Mouse (Mus musculus) cerebellum, adult 11 months (tissue): ENCODE data around the gene Vmn1r138.
"Not testable (repeated sequence)": the region's sequence is repeated elsewhere in the genome, so short reads cannot be mapped to it uniquely, and the experiment has no call there.

ENCODE experiments used
- DNase-seq: peaks from one replicate; pipeline ENCODE4 v3.0.0; 2022

Gene Vmn1r138

DNA sequence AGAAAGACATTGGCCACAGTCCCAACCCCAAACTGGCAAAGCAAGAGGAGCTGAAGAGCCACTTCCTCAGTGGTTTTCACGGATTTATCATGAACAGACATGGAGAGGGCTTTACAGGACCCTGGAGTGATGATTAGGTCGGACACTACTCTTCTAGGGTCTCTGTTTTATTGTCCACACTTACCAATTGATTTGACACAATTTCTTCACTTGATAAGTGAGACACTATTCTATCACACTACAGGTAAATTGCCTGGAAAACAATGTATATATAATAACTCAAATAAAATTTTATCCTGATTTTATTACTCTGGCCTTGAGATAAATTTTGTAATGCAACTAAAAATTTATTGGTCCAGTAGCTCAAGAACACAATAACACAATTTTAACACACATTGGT is at the start of gene Vmn1r138:
Vmn1r138 (minus strand) TSS at position 101 of the 400 bp plus-strand sequence.
- not testable (repeated sequence) for DNase-seq

- not testable (repeated sequence) for DNase-seq
Measured at GRCm38 (mm10) chr7:22068757-22069156, 40.1 kb upstream of the Vmn1r138 start, which contains the start of gene Vmn1r139. Vmn1r139 (plus strand) TSS chr7:22069057.

DNA sequence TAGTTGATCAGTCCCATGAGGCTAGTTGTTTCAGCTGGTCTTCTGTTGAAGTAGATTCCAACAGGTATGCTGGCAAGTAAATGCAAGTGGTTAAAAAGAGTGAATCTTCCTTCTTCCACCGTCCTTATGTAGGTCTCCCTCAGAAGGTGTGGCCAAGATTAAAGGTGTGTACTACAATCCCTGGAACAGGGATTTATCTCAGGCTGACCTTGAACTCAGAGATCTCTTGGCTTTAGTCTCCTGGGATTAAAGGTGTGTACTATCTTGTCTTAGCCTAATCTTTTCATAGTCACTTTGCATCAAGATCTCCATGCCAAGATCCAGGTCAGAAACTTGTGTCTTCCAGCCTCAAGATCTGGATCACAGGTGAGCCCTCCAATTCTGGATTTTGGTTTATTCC is 27.5 kb upstream of the Vmn1r138 start, which contains the start of gene Gm6176:
Gm6176 (minus strand) TSS at position 101 of the 400 bp plus-strand sequence.
- not testable (repeated sequence) for DNase-seq

GRCm38 (mm10) chr7:21994287-21994686 is 34.4 kb downstream of the Vmn1r138 start, which contains the start of gene Vmn1r137:
Vmn1r137 (plus strand) TSS chr7:21994587.
- not testable (repeated sequence) for DNase-seq
